Mouse (Mus musculus): ENCODE results near the gene Mpl. TPM values are rescaled to one million over a fixed set of nuclear protein-coding genes. Genes with fewer than 3 reads are reported as not detected.

The Mpl gene
- 0.11 and 0.49 TPM in 2 replicates for total RNA-seq (2014; fragmentation: Nextera tagmentation)
- not detected in 2 replicates for total RNA-seq (2017)

DNA sequence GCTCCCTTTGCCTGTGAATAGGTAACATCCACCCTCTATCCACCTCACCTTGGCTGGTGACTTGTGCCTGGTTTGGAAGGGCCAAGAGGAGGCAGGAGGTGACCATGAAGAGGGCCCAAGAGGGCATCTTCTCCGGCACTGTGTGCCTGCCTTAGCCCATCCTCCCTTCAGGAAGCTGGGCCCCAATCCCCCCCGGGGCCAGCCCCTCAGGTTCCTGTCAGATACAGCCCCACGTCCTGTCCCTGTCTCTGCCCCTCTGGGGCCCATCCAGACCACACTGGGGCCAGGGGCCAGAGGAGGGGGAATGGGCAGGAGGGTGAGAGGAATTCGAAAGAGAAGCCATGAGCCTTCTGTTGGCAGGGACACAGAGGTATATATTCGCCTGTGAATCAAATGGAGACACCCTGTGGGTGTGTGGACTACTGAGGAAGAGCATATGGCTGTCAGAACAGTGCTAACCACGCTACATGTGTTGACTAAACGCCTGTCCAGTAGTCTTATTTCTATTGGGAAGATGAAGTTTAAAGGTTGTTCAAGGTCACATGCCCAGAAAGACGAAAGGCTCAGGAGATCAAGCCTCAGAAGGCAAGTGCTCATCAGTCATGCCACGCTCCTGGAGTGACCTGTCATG lies at the start of gene Mpl:
Gene Mpl, minus strand, starts transcription at position 169 of the 631 bp plus-strand sequence.
- ATAC-seq (replicated peaks; ENCODE audit: poor library complexity, severe bottlenecking) = no peak

DNA sequence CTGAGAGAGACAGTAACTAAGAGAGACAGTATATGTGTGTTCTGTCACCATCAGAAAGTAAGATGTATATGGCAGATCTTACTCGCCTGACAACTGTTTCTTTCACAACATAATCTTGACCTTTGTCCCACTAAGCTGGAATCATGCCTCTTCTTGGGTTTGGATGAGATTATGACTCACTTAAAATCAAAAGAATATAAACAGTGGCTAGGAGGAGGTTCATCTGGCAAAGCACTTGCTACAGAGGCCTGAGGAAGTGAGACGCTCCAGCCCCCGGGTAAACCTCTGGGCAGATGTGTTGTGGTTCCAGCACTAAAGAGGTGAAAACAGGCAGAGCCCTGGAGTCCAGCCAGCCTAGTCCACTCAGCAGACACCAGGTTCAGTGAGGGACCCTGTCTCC lies 48.2 kb upstream of the Mpl start:
- ATAC-seq (replicated peaks; ENCODE audit: poor library complexity, severe bottlenecking) = no peak

- no peak for ATAC-seq (replicated peaks; ENCODE audit: poor library complexity, severe bottlenecking)
Measured at GRCm38 (mm10) chr4:118500792-118501191, 43.5 kb upstream of the Mpl start.

DNA sequence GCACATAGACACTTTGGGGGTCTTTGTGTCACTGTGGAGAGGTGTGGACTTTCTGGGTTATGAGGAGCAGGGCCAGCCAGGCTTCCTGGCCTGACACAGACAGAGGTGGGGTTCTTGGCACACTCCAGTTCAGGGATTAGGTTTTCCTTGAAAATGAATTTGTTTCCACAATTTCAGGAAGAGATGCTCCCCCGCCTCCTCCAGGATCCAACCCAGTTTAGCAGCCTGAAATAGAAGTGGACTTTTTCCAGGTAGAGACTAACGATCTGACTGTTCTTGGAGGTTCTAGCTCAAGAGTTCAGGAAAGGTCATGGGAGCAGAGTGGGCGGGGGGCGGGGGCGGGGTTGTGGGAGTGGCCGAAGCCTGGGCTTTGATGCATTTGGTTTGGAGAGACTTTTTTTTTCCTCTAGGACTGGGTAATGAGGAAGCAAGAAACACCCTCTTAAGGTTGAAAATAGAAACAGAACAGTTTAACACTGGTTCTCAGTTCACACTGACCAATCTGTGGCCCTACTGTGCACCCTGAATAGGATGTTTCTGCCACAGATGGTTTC lies 42.9 kb upstream of the Mpl start:
- ATAC-seq (replicated peaks; ENCODE audit: poor library complexity, severe bottlenecking) = no peak

DNA sequence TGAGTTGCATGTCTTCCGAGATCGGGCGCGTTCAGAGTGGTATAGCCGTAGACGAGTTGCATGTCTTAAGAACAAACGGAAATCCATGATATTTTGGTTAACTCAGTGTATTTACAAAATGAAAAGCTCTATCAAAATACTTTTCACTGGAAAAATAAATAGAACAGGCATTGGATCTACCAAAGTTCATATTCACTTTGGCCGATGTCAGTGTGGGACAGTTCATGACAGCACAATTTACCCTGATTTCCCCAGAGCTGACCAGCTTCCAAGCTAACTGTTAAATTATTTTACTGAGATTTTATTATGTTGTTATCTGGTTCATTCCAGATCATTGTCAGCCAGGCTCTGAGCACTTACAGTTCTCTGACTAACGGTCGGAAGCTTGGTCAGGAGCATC lies 33.1 kb upstream of the Mpl start:
- no peak for ATAC-seq (replicated peaks; ENCODE audit: poor library complexity, severe bottlenecking)

- peak; percentile 70 for ATAC-seq (replicated peaks; ENCODE audit: poor library complexity, severe bottlenecking)
Measured at GRCm38 (mm10) chr4:118489717-118490132, 32.4 kb upstream of the Mpl start, which contains the start of gene Tie1. Gene Tie1, minus strand, starts transcription at chr4:118490061.

DNA sequence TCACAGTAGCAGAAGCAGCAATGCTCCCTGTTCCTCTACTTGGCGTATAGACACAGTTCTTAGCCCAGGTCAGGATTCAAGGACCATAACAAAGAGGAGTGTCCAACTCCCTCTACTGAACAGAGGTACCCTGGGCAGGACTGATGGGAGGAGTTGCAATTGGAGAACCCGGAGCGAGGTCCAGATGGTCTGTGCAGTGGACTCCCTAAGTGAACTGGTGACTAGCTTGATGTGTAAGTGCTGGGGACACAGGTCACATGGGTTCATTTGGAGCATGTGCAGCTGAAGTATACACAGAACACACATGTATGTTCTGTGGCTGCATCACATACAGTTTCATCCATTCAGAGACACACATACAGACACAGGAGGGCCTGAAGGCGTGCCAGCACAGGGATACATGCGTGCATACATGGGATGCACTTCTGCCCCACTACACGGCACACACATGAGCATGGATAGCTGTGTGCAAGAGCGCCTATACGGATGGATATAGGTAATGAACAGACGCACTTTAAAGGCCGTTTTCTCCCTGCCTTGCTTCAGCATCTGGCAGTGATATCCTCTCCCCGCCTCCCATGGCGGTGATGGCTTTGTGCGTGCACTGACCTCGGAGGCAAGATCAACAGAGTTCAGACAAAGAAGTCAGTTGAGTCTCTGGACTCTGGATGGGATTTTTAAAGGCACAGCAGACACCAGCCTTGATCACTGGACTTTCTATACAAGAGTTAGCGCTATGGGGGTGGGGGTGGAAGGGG lies 19.6 kb upstream of the Mpl start:
- ATAC-seq (replicated peaks; ENCODE audit: poor library complexity, severe bottlenecking) = no peak

GRCm38 (mm10) chr4:118472687-118473086 lies 15.4 kb upstream of the Mpl start:
- ATAC-seq (replicated peaks; ENCODE audit: poor library complexity, severe bottlenecking) = no peak

DNA sequence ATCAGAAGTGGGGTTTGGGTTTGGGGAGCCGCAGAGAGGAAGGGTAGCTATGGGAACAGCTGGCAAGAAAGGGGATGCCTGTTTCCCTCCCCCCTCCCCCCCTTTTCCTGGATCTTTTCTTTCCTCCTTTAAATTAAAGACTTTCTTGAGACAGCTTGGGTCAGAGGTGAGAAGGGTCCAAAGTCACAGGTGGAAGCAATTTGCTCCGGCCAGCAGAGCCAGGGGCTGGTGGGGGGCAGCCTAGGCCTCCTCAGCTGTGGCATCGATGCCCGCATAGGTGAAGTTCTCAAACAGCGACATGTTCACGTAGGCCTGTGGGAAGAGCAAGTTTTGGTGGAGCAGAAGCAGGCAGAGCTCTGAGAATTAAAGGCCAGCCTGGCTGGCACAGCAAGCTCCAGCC lies 14.0 kb upstream of the Mpl start:
- no peak for ATAC-seq (replicated peaks; ENCODE audit: poor library complexity, severe bottlenecking)

DNA sequence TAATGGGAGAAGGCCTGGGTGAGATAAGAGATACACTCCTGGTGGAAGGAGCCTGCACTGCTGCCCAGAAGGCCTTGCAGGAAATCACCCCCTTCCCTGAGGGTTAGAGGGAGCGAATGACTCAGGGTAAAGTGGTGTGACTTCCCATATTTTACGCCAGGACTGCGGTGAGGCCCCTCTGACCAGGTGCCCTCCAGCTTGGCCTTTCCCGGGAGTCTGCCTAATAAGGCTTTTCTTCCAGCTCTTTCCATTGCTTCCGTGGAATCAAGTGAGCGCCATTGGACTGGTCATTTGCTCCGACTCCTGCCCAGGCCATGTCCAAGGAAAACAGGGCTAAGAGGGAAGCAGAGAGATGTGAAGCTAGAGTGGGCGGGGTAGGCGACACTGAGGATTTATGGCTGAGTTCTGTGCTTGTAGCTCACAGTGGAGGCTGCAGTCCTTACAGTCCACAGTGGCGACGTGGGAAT lies 8.4 kb upstream of the Mpl start:
- ATAC-seq (replicated peaks; ENCODE audit: poor library complexity, severe bottlenecking) = peak; percentile 96

GRCm38 (mm10) chr4:118464956-118465355 lies 7.6 kb upstream of the Mpl start:
- no peak for ATAC-seq (replicated peaks; ENCODE audit: poor library complexity, severe bottlenecking)

DNA sequence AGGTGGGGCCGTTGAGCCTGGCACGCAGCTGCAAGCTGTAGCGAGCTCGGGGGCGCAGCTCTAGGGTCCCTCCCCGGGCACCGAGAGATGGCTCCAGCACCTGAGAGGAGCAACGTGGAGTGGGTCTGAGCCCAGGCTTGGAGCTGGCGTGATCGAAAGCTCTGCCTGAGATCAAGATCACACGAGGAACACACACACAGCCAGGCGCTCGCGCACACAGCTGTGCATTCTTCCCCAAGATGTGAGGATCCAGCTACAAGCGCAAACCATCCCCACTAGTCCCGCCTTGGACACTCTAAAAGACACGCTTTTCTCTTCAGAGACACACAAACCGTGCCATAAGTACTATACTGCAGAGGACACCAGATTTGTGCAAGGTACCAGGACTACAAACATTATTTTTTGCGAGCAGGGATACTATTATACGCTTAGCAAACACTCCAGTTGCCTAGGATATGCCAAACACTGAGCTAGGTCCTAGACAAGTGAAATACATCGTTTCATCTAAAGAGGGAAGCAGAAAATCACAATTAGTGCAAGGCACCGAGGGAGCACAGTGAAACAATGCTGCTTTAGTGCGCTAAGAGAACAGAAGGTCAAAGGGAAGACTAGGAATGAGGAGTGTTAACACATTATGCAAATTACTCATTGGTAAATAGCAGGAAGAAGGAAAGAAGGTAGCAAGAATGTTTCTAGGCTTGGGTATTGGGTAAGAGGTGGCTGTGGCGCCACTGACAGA lies 10.7 kb downstream of the Mpl start:
- 0 out of 2 replicates have a peak, but pooled peaks have one; percentile 22 for ATAC-seq (replicated peaks; ENCODE audit: poor library complexity, severe bottlenecking)

- no peak; the same call in 1 of the 2 replicates for ATAC-seq (replicated peaks; ENCODE audit: poor library complexity, severe bottlenecking)
Measured at GRCm38 (mm10) chr4:118445781-118446414, 11.4 kb downstream of the Mpl start.

GRCm38 (mm10) chr4:118445088-118445487 lies 12.2 kb downstream of the Mpl start:
- no peak for ATAC-seq (replicated peaks; ENCODE audit: poor library complexity, severe bottlenecking)

GRCm38 (mm10) chr4:118437829-118438253 lies 19.5 kb downstream of the Mpl start:
- ATAC-seq (replicated peaks; ENCODE audit: poor library complexity, severe bottlenecking) = peak; percentile 36; the same call in 1 of the 2 replicates

GRCm38 (mm10) chr4:118436820-118437603 lies 20.3 kb downstream of the Mpl start, which contains the start of gene Cdc20:
Gene Cdc20, minus strand, starts transcription at chr4:118437352.
- peak; percentile 91 for ATAC-seq (replicated peaks; ENCODE audit: poor library complexity, severe bottlenecking)

DNA sequence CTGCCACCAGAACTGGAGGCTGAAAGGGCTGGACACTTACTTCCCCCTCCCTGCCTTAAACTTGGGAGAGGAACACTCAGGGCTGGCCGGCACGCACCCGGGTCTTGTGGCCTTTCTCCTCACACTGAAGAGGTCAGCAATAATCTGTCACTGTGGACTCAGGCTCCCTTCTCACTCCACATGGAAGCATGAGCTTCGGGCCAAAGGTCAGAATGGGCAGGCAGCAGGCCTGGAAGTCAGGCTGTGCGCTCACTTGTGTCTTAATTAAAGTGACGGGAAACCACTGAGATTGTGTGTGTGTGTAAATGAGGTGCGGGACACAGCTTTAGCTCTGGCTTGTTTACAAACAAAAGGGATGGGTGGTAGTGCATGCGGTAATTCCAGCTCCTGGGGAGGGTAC lies 25.0 kb downstream of the Mpl start:
- ATAC-seq (replicated peaks; ENCODE audit: poor library complexity, severe bottlenecking) = no peak

- ATAC-seq (replicated peaks; ENCODE audit: poor library complexity, severe bottlenecking) = no peak
Measured at GRCm38 (mm10) chr4:118429215-118429895, 28.0 kb downstream of the Mpl start.
